Mouse (Mus musculus): ENCODE results near the gene Irf4. TPM values are rescaled to one million over a fixed set of nuclear protein-coding genes. Genes with fewer than 3 reads are reported as not detected.
A peak's percentile ranks its signal among the peaks of the same experiment; 100 is the strongest.

Gene Irf4
- polyA plus RNA-seq, 1 experiment, result 0.01 TPM

GRCm38 (mm10) chr13:30745121-30745520 is 3.9 kb upstream of the Irf4 start:
- H3ac ChIP-seq (ENCODE audit: control insufficient read depth, insufficient read length), result no peak overlapping the region
- H3K4me2 ChIP-seq (ENCODE audit: low read depth), result no peak overlapping the region
- H3K4me3 ChIP-seq, result no peak overlapping the region
- peaks cover 26% of the 10 kb centered on the region for H3K27me3 ChIP-seq (ENCODE audit: control insufficient read depth, insufficient read depth, insufficient read length)
- H3K36me3 ChIP-seq (ENCODE audit: control insufficient read depth, insufficient read depth), result no peaks in the 10 kb centered on the region
- TF ChIP-seq TCF3 (IDR thresholded peaks at IDR 0.05; ENCODE audit: insufficient read length, low read depth), result no peak
- no peak for TF ChIP-seq POLR2AphosphoS2 (IDR thresholded peaks at IDR 0.05; ENCODE audit: insufficient read length, low read depth)
- no peak for TF ChIP-seq REST (IDR thresholded peaks at IDR 0.05; ENCODE audit: insufficient read depth, insufficient read length)
- no peak for TF ChIP-seq TCF12 (IDR thresholded peaks at IDR 0.05; ENCODE audit: insufficient read depth, poor library complexity, severe bottlenecking)
- no peaks in the 10 kb centered on the region for H3K79me2 ChIP-seq (ENCODE audit: control insufficient read depth, insufficient read depth)

- no peak for TF ChIP-seq POLR2A (IDR thresholded peaks at IDR 0.05; ENCODE audit: insufficient read length, low read depth)
- TF ChIP-seq CEBPB (IDR thresholded peaks at IDR 0.05; ENCODE audit: insufficient read depth, poor library complexity, severe bottlenecking), result no peak
- TF ChIP-seq E2F4 (IDR thresholded peaks at IDR 0.05; ENCODE audit: insufficient read depth), result no peak
- TF ChIP-seq USF1 (IDR thresholded peaks at IDR 0.05; ENCODE audit: low read depth), result no peak
- no peak for TF ChIP-seq MYOG (IDR thresholded peaks at IDR 0.05; ENCODE audit: control insufficient read depth in 1 of 3, insufficient read depth in 1 of 3, insufficient read length in 2 of 3, low read depth in 2 of 3)
- Histone ChIP-seq H3K27me3 (ENCODE audit: control insufficient read depth, insufficient read depth, insufficient read length) (peaks cover 45% of the 10 kb centered on the region), H3ac (ENCODE audit: control insufficient read depth, insufficient read length) (no peak overlapping the region), H3K4me2 (ENCODE audit: low read depth) (no peak overlapping the region), H3K4me3 (no peak overlapping the region), H3K36me3 (ENCODE audit: control insufficient read depth, insufficient read depth) (no peaks in the 10 kb centered on the region), H3K79me2 (ENCODE audit: control insufficient read depth, insufficient read depth) (no peaks in the 10 kb centered on the region)
Measured at GRCm38 (mm10) chr13:30747068-30747467, 2.0 kb upstream of the Irf4 start.

- Histone ChIP-seq H3K4me3 (no peak overlapping the region), H3ac (ENCODE audit: control insufficient read depth, insufficient read length) (no peak overlapping the region), H3K27me3 (ENCODE audit: control insufficient read depth, insufficient read depth, insufficient read length) (peaks cover 45% of the 10 kb centered on the region), H3K79me2 (ENCODE audit: control insufficient read depth, insufficient read depth) (no peaks in the 10 kb centered on the region), H3K4me2 (ENCODE audit: low read depth) (no peak overlapping the region), H3K36me3 (ENCODE audit: control insufficient read depth, insufficient read depth) (no peaks in the 10 kb centered on the region)
- no peak for TF ChIP-seq POLR2A (IDR thresholded peaks at IDR 0.05; ENCODE audit: insufficient read length, low read depth)
- no peak for TF ChIP-seq TCF3 (IDR thresholded peaks at IDR 0.05; ENCODE audit: insufficient read length, low read depth)
- no peak for TF ChIP-seq TCF12 (IDR thresholded peaks at IDR 0.05; ENCODE audit: insufficient read depth, poor library complexity, severe bottlenecking)
- TF ChIP-seq MYOD1 (IDR thresholded peaks at IDR 0.05; ENCODE audit: control insufficient read depth in 1 of 3, insufficient read length in 2 of 3, low read depth in 2 of 3), result no peak
- TF ChIP-seq SRF (IDR thresholded peaks at IDR 0.05; ENCODE audit: control insufficient read depth, insufficient read length, low read depth), result no peak
- no peak for TF ChIP-seq POLR2AphosphoS2 (IDR thresholded peaks at IDR 0.05; ENCODE audit: insufficient read length, low read depth)
- no peak for TF ChIP-seq E2F4 (IDR thresholded peaks at IDR 0.05; ENCODE audit: insufficient read depth)
- TF ChIP-seq USF1 (IDR thresholded peaks at IDR 0.05; ENCODE audit: low read depth), result no peak
- TF ChIP-seq MAX (IDR thresholded peaks at IDR 0.05; ENCODE audit: low read depth), result no peak
- TF ChIP-seq MYOG (IDR thresholded peaks at IDR 0.05; ENCODE audit: control insufficient read depth in 1 of 3, insufficient read depth in 1 of 3, insufficient read length in 2 of 3, low read depth in 2 of 3), result no peak
- TF ChIP-seq CEBPB (IDR thresholded peaks at IDR 0.05; ENCODE audit: insufficient read depth, poor library complexity, severe bottlenecking), result no peak
- no peak for TF ChIP-seq REST (IDR thresholded peaks at IDR 0.05; ENCODE audit: insufficient read depth, insufficient read length)
Measured at GRCm38 (mm10) chr13:30747504-30747903, 1.5 kb upstream of the Irf4 start.

- H3K4me3 ChIP-seq, result no peak overlapping the region
Measured at GRCm38 (mm10) chr13:30748321-30748720, 705 bp upstream of the Irf4 start.

GRCm38 (mm10) chr13:30749557-30750141 is 623 bp downstream of the Irf4 start:
- no peak overlapping the region for H3K4me3 ChIP-seq
- no peaks in the 10 kb centered on the region for H3K36me3 ChIP-seq (ENCODE audit: control insufficient read depth, insufficient read depth)
- no peaks in the 10 kb centered on the region for H3K79me2 ChIP-seq (ENCODE audit: control insufficient read depth, insufficient read depth)
- H3K27me3 ChIP-seq (ENCODE audit: control insufficient read depth, insufficient read depth, insufficient read length), result peaks cover 44% of the 10 kb centered on the region
- no peak overlapping the region for H3ac ChIP-seq (ENCODE audit: control insufficient read depth, insufficient read length)
- TF ChIP-seq USF1 (IDR thresholded peaks at IDR 0.05; ENCODE audit: low read depth) (no peak), POLR2A (IDR thresholded peaks at IDR 0.05; ENCODE audit: insufficient read length, low read depth) (no peak), E2F4 (IDR thresholded peaks at IDR 0.05; ENCODE audit: insufficient read depth) (no peak), MAX (IDR thresholded peaks at IDR 0.05; ENCODE audit: low read depth) (no peak), POLR2AphosphoS2 (IDR thresholded peaks at IDR 0.05; ENCODE audit: insufficient read length, low read depth) (no peak), MYOG (IDR thresholded peaks at IDR 0.05; ENCODE audit: control insufficient read depth in 1 of 3, insufficient read depth in 1 of 3, insufficient read length in 2 of 3, low read depth in 2 of 3) (no peak), REST (IDR thresholded peaks at IDR 0.05; ENCODE audit: insufficient read depth, insufficient read length) (no peak), MYOD1 (IDR thresholded peaks at IDR 0.05; ENCODE audit: control insufficient read depth in 1 of 3, insufficient read length in 2 of 3, low read depth in 2 of 3) (no peak), TCF3 (IDR thresholded peaks at IDR 0.05; ENCODE audit: insufficient read length, low read depth) (no peak), CEBPB (IDR thresholded peaks at IDR 0.05; ENCODE audit: insufficient read depth, poor library complexity, severe bottlenecking) (no peak), SRF (IDR thresholded peaks at IDR 0.05; ENCODE audit: control insufficient read depth, insufficient read length, low read depth) (no peak), TCF12 (IDR thresholded peaks at IDR 0.05; ENCODE audit: insufficient read depth, poor library complexity, severe bottlenecking) (no peak)
- H3K4me2 ChIP-seq (ENCODE audit: low read depth), result peak overlapping the region; percentile 65

More at GRCm38 (mm10) chr13:30748321-30748720, 705 bp upstream of the Irf4 start:
- TF ChIP-seq SRF (IDR thresholded peaks at IDR 0.05; ENCODE audit: control insufficient read depth, insufficient read length, low read depth), result no peak
- no peak for TF ChIP-seq CEBPB (IDR thresholded peaks at IDR 0.05; ENCODE audit: insufficient read depth, poor library complexity, severe bottlenecking)
- TF ChIP-seq E2F4 (IDR thresholded peaks at IDR 0.05; ENCODE audit: insufficient read depth), result no peak
- no peak for TF ChIP-seq REST (IDR thresholded peaks at IDR 0.05; ENCODE audit: insufficient read depth, insufficient read length)
- TF ChIP-seq TCF3 (IDR thresholded peaks at IDR 0.05; ENCODE audit: insufficient read length, low read depth), result no peak
- no peak for TF ChIP-seq POLR2AphosphoS2 (IDR thresholded peaks at IDR 0.05; ENCODE audit: insufficient read length, low read depth)
- no peak for TF ChIP-seq MAX (IDR thresholded peaks at IDR 0.05; ENCODE audit: low read depth)
- TF ChIP-seq POLR2A (IDR thresholded peaks at IDR 0.05; ENCODE audit: insufficient read length, low read depth), result no peak
- no peak for TF ChIP-seq USF1 (IDR thresholded peaks at IDR 0.05; ENCODE audit: low read depth)
- no peak for TF ChIP-seq MYOD1 (IDR thresholded peaks at IDR 0.05; ENCODE audit: control insufficient read depth in 1 of 3, insufficient read length in 2 of 3, low read depth in 2 of 3)
- TF ChIP-seq MYOG (IDR thresholded peaks at IDR 0.05; ENCODE audit: control insufficient read depth in 1 of 3, insufficient read depth in 1 of 3, insufficient read length in 2 of 3, low read depth in 2 of 3), result no peak
- TF ChIP-seq TCF12 (IDR thresholded peaks at IDR 0.05; ENCODE audit: insufficient read depth, poor library complexity, severe bottlenecking), result no peak
- Histone ChIP-seq H3ac (ENCODE audit: control insufficient read depth, insufficient read length) (no peak overlapping the region), H3K27me3 (ENCODE audit: control insufficient read depth, insufficient read depth, insufficient read length) (peaks cover 45% of the 10 kb centered on the region), H3K4me2 (ENCODE audit: low read depth) (no peak overlapping the region), H3K79me2 (ENCODE audit: control insufficient read depth, insufficient read depth) (no peaks in the 10 kb centered on the region), H3K36me3 (ENCODE audit: control insufficient read depth, insufficient read depth) (no peaks in the 10 kb centered on the region)
